Mouse (Mus musculus): ENCODE data around the gene Dirc2.

Gene Dirc2

DNA sequence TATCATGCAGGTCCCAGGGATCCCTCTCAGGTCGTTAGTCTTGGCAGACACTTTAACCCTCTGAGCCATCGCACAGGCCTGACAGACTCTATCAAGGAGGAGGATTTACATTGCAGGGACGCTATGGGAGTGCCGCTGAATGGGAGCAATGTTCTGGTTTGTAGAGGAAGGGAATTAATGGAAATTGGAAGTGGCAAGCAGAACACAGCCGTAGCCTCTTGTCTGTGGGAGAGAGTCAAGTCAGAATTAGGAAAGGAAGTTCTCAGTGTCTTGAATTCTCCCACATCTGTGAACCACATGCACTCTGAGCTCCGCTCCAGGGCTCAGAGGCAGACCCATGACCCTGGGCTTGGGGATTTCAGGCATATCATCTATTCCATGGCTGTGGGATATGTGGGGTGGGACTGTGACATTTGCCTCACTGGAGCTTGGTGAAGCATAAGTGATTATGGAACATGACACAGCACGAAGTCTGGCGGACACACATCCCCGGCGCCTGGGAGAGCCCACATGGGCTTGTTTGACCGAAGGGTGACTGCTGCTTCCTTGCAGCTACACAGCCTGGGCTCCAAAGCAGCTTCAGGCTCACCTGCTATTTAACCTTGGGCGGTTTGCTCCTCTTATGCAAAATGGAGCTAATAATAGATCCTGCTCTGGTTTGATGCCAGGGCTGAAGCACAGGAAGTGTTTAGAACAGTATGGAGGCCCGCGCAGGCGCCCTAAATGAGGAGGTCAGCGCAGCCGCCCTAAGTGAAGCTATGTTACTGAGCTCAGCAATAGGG lies 87.6 kb downstream of the Dirc2 start:
- DNase-seq (ENCODE audit: low read depth) = no peak

- DNase-seq (ENCODE audit: low read depth) = peak; percentile 51
Measured at GRCm38 (mm10) chr16:35678476-35678875, 90.7 kb downstream of the Dirc2 start.

- peak; percentile 33 for DNase-seq (ENCODE audit: low read depth)
Measured at GRCm38 (mm10) chr16:35677511-35678113, 91.5 kb downstream of the Dirc2 start.

DNA sequence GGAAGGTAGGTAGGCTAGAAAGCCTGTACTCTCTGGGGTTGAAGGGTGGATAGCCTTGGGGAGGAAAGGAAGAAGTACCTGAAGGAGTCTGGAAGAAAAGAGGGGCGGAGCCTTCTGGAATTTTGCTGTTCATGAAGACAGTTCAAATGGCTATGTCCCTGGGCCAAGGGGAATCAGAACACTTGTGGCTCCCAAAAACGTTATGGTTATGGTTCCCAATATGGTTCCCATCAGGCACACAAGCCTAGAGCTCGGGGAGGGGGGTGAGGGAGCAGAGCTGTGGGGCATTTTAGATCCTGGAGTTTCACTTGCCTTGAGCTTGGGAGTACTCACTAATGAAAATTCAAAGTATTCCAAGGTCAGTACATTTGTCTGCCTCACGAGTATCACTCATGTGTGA lies 104.3 kb downstream of the Dirc2 start:
- no peak for DNase-seq (ENCODE audit: low read depth)

DNA sequence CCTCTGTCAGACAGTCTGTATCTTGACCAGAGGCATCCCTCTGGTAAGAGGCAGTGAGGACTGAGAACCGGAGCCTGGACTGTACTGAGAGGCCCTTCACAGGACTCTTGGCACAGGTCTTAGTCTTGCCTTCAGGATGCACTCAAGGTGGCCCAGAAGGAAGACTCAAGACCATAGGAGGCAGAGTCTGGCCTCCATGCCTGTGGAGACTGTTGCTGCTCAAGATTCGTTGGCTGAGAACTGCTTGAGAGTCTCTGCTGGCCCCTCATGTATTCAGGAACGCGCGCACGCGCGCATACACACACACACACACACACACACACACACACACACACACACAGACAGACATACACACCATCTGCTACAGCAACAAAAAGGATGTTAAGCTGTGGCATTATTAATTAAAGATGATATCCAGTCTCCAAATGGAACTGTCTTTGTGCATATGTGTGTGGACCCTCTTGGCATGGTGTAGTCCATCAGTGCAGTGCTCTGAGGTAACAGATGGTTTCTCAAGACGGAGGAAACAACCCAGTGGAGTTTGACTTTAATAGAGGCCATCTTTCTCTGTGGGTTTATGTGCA lies 105.2 kb downstream of the Dirc2 start:
- DNase-seq (ENCODE audit: low read depth) = no peak

GRCm38 (mm10) chr16:35660222-35660621 lies 108.9 kb downstream of the Dirc2 start:
- no peak for DNase-seq (ENCODE audit: low read depth)

GRCm38 (mm10) chr16:35653951-35654350 lies 115.2 kb downstream of the Dirc2 start:
- DNase-seq (ENCODE audit: low read depth) = no peak

- no peak for DNase-seq (ENCODE audit: low read depth)
Measured at GRCm38 (mm10) chr16:35652706-35653105, 116.5 kb downstream of the Dirc2 start.

- no peak for DNase-seq (ENCODE audit: low read depth)
Measured at GRCm38 (mm10) chr16:35652206-35652605, 117.0 kb downstream of the Dirc2 start.

GRCm38 (mm10) chr16:35648862-35649261 lies 120.3 kb downstream of the Dirc2 start:
- DNase-seq (ENCODE audit: low read depth) = no peak
